Mouse (Mus musculus) spleen, postnatal 36 days (tissue): Measurements from ENCODE around the gene Myof.

ENCODE experiments used
- DNase-seq, 2 experiments: peaks; one replicate each; pipeline ENCODE4 v3.0.0; 2022; ENCODE audit warnings: low spot score in 2 of 2, mixed read lengths in 1 of 2

Myof gene

DNA sequence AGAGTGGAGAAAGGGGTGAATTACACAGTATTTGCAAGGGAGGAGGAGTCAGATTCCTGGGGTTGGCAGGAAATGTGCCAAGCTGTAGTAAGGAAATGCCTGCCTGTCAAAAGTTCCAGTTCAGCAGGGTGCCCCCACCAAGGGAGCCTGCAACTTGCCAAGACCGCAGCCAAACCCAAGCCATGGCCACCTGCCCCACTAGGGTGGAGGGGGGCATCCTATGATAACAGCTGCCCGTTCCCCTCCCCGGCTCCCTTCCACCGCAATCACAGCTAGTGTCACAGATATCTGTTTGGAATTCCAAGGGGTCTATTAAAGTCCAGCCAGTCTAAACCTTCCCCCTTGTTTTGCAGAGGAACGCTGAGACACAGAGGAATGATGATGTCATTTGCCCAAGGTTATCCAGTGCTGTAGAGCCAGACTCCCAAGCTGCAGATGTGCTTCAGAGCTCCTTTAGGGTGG, 1.1 kb downstream of the Myof start:
- DNase-seq = no peak

DNA sequence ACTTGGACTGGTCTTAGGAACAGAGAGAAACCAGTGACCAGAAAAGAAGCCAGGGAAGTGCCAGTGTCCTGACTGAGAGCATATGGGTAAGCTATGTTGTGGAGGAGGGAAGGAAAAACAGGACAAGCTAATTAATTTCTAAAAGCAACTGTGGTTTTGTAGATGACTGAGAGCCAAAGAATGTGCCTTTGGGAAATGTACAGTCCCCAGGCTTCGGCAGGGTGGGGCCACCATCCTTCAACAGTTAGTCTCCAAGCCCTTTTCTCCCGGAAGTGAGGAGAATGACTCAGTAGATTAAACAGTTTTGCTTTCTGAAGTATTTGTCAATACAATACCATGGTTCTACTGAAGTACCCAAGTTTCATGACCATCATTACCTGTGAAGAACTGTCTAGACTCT, 5.1 kb downstream of the Myof start:
- no peak for DNase-seq

DNA sequence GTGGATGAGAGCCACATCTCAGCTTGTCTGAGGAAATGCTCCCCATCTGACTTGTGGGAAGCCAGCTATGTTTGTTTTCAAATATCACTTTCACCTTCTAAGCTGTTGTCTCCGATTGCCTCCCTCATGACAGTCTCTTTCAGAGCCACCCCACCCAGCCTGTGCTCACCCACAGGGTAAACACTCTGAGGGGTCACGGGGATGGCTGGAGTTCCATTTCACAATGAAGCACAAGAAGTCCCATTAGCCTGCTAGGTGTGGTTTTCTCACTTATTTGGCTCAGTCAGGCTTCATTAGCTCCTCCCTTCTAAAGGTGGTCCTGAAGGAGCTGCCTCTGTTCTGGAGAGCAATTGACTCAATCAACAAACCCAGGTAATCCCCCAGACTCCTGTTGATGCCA, 7.6 kb downstream of the Myof start:
- no peak for DNase-seq

DNA sequence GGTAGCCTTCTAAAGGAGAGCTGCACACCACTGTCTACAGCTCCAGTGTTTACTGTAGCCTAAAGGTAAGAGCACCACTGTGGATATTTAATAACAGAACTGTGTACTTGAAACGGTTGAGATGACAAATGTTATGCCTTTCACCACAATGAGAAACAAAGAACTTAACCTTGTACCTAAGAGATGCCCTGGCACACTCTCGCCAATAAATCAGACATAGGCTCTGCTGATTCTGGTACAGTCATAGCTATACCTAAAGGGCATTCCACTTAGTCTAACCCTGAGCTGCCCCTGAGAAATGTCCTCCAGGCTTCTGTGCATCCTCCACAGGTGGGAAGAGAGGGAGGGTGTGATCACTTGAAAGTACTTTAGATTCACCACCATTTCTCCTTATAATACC, 8.7 kb downstream of the Myof start:
- no peak for DNase-seq

DNA sequence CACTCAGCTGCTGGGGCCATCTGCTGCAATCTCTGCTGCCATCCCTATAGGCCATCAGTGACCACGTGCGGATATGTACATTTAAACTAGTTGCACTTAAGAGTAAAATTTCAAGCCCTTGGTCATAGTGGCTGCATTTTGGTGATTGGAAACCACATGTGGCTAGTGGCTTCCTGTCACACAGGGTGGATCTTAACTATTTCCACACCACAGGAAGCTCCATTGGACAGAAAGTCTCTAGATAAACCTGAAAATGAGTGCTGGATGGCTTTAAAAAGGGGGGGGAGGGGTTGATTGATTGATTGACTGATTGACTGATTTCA, 9.7 kb downstream of the Myof start:
- DNase-seq = no peak

DNA sequence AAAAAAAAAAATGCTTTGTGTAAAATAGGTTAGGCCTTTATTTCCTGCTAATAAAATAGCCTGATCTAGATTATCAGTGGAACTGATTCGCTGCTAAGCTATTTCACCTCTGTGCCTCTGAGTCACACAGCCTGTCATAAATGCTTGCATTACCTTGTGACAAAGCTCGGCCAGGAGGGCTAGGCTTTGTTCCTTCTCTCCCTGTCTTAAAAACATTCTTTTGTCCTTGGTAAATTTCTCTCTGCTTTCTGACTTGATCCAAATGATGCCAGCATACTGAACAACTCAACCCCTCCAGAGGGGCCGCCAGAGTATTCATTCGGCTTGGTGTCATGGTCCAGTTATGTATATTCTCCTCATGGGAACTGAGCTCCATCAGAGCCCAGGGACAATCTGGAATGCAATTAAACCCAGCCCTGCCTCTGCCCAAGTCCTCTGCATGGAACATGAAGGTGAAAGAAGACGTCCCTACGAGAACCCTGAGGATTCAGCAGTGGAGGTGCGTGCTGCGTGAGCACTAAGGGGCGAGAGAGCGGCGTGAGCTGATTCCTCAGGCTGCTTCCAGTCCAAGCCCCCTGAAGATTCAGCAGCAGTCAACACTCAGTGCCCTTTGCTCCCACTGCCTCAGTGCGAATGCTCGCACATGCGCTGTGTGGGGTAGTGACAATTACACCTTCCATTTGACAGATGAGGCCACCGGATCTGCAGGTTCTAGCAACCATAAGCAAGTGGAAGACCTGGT, 10.2 kb downstream of the Myof start:
- no peak for DNase-seq

DNA sequence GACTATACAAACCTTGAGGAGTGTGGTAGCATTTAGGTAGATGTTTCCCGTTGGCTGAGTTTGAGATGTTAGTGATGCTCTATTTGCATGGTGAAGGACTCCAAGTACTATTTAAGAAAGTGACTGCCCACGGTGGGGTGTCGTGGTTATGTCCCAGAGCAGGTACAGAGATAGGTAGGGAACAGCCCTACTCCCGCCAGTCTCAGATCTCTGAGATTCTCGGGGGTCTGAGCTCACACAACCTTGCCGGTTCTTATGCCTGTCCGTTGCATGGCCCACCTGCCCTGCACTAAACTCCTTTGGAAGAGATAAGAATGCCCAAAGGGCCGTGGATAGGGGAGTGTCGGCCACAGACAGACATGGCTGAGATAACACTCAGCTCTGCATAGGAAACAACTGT, 12.2 kb downstream of the Myof start:
- no peak for DNase-seq

DNA sequence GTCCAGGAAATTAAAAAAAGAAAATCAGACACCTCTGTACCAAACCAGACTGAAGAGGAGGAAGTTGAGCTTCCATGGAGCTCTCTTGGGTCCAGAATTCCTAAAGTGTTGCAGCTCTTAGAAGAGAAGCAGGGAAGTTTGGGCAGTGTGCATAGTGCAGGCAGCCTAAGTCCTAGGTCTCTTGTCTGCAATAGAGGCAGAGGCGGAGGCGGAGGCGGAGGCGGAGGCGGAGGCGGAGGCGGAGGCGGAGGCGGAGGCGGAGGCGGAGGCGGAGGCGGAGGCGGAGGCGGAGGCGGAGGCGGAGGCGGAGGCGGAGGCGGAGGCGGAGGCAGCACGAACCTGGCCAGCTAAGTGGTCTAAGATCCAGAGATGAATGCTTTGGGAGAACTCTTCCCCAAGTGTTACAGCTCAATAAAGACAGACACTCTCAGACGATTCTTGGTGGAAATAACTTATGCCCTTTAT, 12.7 kb downstream of the Myof start:
- DNase-seq = peak; percentile 48 to 52

DNA sequence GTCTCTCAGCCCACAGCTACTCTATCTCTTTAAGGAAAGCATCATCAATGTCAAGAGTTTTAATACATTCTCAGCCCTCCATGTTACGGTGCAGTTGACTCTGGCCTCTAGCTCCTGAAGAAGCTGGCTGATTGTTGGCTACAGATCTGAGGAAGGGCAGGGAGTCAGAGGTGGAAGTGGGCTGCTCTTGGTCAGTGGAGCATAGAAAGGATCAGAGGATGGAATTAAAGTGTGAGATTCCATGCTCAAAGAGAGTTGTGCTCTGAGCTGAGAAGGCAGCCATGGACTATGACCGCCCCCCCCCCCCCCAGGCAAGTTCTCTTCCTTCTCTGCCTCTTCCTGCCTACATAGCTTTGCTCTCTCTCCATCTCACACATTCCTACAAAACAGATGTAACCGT, 13.5 kb downstream of the Myof start:
- no peak for DNase-seq

DNA sequence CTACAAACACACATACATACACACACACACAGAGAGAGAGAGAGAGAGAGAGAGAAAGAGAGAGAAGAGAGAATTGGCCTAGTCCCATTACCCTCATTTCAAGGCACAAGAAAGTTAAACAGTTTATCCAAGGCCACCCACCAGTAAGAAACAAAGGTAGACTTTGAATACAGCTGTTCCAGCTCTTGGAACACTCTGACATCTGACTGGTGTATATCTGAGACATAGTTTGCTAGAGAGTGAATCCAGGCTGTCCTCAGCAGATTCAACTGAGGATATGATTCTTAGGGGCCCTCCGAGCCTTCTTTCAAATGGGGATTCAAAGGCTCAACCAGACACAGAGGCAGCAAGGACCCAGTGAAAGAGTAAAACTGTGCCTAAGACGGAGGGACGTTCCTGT, 14.1 kb downstream of the Myof start:
- DNase-seq = no peak

DNA sequence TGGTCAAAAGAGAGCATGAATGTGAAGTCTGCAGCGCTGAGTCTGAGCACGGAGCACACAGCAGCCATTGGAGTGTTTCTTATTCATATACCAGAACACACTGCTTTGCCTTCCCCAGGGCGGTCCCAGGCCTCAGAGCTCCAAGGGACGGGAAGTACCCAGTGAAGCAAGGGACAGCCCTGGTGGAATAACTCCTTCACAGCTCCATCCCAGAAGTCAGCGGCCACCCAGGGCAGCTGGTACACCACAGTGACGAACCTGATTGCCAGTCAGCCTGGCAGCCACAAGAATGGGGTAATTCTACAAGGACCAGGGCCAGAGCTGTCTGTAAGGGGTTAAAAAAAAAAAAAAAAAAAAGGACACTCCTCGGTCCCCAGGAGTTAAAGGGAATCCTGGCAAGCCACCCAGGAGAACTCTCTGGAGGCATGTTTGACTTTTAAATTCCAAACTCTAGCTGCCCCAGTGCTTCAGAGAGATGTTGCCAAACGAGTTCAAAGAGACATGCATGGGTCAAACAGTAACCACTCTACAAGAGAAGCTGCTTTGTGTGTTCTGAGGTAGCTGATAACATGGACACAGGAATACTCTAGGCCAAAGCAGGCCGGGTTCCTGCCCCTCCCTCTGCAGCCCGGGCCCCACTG, 15.4 kb downstream of the Myof start:
- no peak for DNase-seq

DNA sequence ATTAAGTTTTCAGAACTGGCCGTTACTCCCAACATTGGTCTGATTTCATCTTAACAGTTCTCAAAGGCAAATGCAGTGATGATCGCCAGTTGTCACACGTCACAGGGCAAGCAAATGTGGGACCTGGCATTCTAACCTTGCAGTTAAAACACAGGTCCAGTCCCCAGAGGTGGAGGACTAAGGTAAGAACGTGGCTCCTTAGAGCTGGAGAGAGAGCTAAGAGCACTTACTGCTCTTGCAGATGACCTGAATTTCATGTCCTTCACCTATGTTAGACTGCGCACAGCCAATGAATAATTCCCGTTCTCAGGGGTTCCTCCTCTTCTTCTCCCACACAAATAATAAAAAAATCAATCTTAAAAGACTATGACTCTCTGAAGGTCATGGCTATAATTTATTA, 16.0 kb downstream of the Myof start:
- DNase-seq = no peak

DNA sequence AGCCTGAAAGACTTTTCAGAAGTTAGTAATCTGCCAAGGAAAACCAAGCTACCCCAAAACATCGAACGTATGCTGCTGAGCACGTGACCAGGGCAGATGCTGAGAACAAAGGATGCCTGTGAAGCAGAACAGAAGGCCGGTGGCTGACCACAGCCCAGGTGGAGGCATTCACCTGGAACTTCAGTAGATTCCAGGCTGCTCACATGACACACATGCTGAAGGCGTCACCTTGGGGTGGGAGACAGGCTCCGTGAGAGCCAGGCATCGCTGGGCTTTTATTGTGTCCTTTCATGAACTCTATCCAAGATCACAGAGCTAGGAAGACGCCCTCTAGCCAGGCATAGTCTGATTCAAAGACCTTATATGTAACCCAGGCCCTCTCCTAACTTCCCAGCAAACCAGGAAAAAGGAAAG, 17.2 kb downstream of the Myof start:
- DNase-seq = peak; percentile 72 to 73

DNA sequence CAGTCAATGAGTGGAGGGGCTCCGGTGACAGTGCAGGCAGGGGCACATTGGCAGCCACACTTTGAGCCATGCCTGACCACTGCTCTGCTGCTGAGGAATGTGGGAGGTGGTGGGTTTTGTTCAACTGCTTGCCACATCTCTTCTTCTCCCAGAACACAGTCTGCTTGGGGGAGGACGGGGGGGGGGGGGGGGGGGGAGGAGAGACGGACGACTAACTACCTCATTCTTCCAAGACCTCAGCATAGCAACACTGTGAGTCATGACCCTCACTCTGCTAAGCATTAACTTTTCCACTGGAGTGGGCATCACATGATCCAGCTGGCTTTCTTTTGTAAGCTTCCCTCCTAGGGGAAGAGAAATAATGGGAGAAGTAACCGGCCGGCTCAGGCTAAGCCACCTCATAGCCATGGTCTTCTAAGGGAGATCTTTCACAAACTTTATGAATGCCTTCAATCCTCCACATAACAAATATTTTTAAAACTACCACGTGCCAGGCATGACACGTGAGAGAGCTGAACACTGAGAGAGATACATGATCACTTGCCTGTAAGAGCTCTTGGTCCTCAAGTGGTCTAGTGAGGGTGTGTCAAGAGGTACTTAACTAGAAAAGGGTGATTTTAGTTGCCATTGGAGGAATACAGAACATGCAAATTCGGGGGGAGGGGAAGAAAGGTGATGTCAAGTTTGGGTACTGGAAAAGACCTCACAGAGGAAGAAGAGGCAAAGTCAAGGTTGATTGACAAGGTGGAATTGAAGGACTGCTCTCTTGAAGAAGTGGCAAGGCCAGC, 17.9 kb downstream of the Myof start:
- peak; percentile 55 to 58 for DNase-seq

DNA sequence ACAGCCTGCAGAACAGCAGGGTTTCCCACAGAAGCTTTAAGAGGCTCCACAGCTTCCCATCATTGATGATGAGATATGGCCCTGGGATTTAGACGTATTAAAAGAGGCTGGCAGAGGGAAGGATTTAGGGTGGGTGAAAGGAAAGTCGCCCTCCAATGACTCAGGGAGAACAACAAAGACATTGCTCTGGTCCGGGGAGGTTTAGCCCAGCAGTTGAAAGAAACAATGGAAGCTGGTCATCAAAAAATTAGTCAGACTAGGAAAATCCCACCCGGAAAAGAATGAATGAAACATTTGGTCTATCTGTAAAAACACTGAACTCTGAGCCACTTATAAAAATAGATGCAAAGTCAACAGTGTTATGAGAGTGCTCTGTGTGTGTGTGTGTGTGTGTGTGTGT, 19.8 kb downstream of the Myof start:
- DNase-seq = no peak

DNA sequence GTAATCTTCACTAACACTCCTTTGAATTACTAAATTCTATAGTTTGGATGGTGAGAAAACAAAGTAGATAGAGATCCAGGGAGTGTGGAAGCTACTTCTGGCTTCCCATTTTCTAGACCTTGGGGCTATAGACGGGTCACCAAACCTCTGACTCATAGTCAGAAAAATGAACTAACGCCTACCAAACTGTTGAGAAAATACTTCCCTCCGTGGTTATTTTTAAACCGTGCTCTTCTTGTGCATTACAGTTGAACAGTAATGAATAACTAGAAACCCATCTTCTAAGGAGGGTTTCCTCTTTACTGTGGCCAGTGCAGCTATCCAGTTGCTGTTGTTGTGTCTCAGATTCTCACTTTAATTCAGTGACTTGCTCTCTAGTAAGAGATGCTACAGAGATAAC, 20.7 kb downstream of the Myof start:
- DNase-seq = peak in 1 of 2 experiments; percentile 30

DNA sequence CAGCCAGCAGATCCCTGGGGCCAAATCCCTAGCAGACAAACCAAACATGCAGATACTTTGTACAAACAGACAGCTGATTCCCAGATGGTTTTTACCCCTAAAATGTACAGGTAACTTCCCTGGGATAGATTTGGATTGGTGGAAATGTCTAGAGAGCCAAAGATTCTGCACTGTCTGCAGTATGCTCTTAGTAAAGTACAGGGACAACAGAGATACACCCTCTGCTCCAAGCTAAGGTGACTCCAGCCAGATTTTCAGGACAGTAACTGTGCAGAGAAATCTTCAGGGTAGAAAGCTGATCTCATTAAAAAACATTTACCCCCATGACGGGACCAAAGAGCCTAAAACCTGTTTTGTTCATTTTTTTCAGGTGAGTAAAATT, 27.5 kb downstream of the Myof start:
- DNase-seq = no peak

DNA sequence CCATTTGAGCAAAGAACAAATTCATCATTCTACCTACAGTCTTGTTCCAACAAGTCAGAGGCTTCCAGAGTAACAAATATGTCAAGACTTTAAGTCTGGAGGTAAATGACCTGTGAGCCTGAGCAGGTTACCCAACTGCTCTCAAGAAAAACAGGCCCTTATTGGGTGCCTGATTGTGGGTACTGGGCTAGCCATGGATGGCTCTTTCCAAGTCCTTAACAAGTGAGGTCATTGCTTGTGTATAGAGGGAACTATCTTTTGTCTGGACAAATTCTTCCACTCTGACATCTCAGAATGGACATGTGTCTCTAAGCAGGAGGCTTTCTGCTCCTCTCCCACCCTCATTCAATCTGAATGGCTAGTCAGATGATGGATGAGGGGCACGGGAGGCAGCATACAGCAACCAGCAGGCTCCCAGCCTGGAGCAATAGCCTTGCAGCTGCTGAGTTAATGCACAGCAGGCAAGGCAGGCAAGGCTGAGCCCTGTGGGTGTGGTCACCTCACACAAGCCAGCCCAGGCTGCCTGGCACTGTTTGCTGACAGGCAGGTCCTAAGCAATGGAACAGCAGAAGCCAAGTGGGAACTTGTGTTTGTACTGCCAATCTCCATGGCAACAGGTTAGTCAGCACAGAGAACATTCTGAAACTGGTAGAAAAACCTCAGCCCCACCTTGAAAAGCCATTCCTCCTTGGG, 28.1 kb downstream of the Myof start:
- DNase-seq = no peak

DNA sequence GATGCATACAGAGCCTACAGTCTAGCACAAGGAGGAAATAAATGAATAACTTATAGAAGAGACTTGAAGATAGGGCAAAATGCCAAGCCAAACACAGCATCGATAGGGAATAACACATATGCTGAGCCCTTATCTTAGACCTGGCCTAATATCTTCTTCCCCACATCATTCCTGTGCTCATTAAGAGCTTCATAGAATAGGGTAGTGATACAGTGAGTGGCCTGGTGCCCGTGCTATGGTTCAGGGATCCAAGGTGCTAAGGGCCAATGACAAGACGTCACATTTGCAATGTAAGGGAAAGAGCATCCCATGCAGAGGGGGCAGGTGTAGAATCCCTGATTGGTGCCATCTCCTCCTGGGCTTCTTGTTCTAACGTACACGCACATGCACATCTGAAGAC, 28.9 kb downstream of the Myof start:
- DNase-seq = no peak

DNA sequence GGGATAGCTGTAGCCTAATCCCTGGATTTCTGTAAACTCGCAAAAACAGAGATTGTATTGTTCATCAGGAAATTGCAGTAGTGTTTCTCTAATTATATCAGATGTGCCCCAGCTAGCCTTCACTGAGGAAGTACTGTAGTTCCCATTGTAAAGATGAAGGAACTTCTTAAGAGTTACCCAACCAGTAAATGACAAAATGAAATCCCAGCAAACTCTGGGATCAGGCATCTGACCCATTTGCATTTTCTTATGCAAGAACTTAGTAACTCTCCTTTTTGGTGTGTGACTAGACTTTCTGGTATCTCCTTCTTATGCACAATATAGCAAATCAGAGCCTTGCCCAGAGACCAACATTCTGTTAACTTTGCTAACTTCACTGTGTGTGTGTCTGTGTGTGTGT, 32.0 kb downstream of the Myof start:
- DNase-seq = no peak

DNA sequence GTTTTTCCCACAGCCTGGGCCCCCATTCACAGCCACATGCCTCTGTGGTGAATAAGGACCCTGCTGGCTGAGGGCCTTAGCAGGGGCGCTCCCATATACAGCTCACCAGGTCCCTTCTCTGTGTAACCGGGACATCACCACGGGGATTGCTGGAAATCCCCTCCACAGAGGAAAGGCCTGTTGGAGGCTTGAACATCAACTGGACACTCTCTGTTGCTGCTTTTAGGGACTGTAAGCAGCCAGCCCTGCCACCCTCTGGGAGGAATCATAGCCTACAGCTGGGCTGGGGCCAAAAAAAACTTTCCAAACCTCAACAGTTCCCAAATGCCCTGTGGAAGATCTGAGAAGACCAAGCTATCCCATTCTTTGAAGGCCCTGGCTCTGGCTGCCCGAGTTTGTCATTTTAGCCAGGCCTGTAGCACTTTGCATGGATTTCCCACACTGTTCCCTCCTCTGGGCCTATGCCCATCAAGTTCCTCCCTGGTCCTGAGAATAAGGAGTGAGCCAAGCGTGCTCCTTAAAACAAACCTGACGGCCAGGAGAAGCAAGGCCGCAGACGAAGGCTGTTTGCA, 38.5 kb downstream of the Myof start:
- no peak for DNase-seq
